ENCODE assay signal across 6 mouse cellular contexts in genomic region chr4:107598581-107598958, GRCm38 (mm10).
DNase-seq lines count a peak whose midpoint lies in the region; ATAC-seq lines count a peak whose summit lies in the region.
"Not testable (repeated sequence)": the region's sequence is repeated elsewhere in the genome, so short reads cannot be mapped to it uniquely, and the experiment has no call there.

No protein-coding gene starts in this region.

- H3K4me3 ChIP-seq in embryonic facial prominence, embryonic 11.5 days (ENCODE audit: low read depth, low read length); forebrain, embryonic 12.5 days (replicated peaks); heart, embryonic 13.5 days; intestine, embryonic 14.5 days (ENCODE audit: low read depth, low read length); limb, embryonic 10.5 days; neural tube, embryonic 13.5 days: not testable (repeated sequence)

- not testable (repeated sequence) for ATAC-seq in embryonic facial prominence, embryonic 11.5 days (replicated peaks; ENCODE audit: insufficient number of reproducible peaks, low FRiP score, low TSS enrichment, low read depth); forebrain, embryonic 12.5 days (ENCODE audit: low FRiP score); heart, embryonic 13.5 days (ENCODE audit: extremely low read depth, insufficient number of reproducible peaks, low FRiP score, low TSS enrichment); intestine, embryonic 14.5 days (replicated peaks; ENCODE audit: low FRiP score, low TSS enrichment, low read depth); neural tube, embryonic 13.5 days (ENCODE audit: low read depth)

- not testable (repeated sequence) for H3K36me3 ChIP-seq in embryonic facial prominence, embryonic 11.5 days (replicated peaks; ENCODE audit: control insufficient read depth, insufficient read depth, low read depth, low read length); forebrain, embryonic 12.5 days (replicated peaks); heart, embryonic 13.5 days; intestine, embryonic 14.5 days (ENCODE audit: control insufficient read depth, insufficient read depth, low read length); limb, embryonic 10.5 days; neural tube, embryonic 13.5 days

- not testable (repeated sequence) for H3K4me1 ChIP-seq in embryonic facial prominence, embryonic 11.5 days (ENCODE audit: control insufficient read depth, insufficient read depth, low read length)
- peaks cover 22% of the 10 kb centered on the region for H3K4me1 ChIP-seq in forebrain, embryonic 12.5 days
- peaks cover 23% of the 10 kb centered on the region for H3K4me1 ChIP-seq in heart, embryonic 13.5 days
- peaks cover 16% of the 10 kb centered on the region for H3K4me1 ChIP-seq in intestine, embryonic 14.5 days (replicated peaks; ENCODE audit: control insufficient read depth, insufficient read depth, low read length)
- peaks cover 72% of the 10 kb centered on the region for H3K4me1 ChIP-seq in limb, embryonic 10.5 days
- peaks cover 24% of the 10 kb centered on the region for H3K4me1 ChIP-seq in neural tube, embryonic 13.5 days (replicated peaks)

- WGBS in embryonic facial prominence, embryonic 11.5 days = 91% methylated on average over 5 of the region's 5 CpGs
- WGBS in forebrain, embryonic 12.5 days = 92% methylated on average over 5 of the region's 5 CpGs
- 85% methylated on average over 5 of the region's 5 CpGs for WGBS in heart, embryonic 13.5 days
- 88% methylated on average over 5 of the region's 5 CpGs for WGBS in intestine, embryonic 14.5 days
- 96% methylated on average over 5 of the region's 5 CpGs for WGBS in limb, embryonic 10.5 days
- WGBS in neural tube, embryonic 13.5 days = 91% methylated on average over 5 of the region's 5 CpGs

- not testable (repeated sequence) for DNase-seq in embryonic facial prominence, embryonic 11.5 days (ENCODE audit: low spot score); intestine, embryonic 14.5 days (ENCODE audit: low spot score); limb, embryonic 10.5 days (ENCODE audit: low spot score)

- H3K27ac ChIP-seq in embryonic facial prominence, embryonic 11.5 days (replicated peaks; ENCODE audit: low read depth, low read length) = 0 out of 2 replicates have a peak overlapping the region, but pooled peaks have one; percentile 25
- H3K27ac ChIP-seq in forebrain, embryonic 12.5 days = 0 out of 2 replicates have a peak overlapping the region, but pooled peaks have one; percentile 25
- peak overlapping the region; percentile 66; the same call in 1 of the 2 replicates for H3K27ac ChIP-seq in heart, embryonic 13.5 days (replicated peaks)
- 0 out of 2 replicates have a peak overlapping the region, but pooled peaks have one; percentile 51 for H3K27ac ChIP-seq in intestine, embryonic 14.5 days (ENCODE audit: low read depth)
- peak overlapping the region; percentile 72 for H3K27ac ChIP-seq in limb, embryonic 10.5 days
- H3K27ac ChIP-seq in neural tube, embryonic 13.5 days (replicated peaks) = peak overlapping the region; percentile 73; the same call in 1 of the 2 replicates

- not testable (repeated sequence) for H3K9ac ChIP-seq in embryonic facial prominence, embryonic 11.5 days (replicated peaks; ENCODE audit: low read length); forebrain, embryonic 12.5 days; heart, embryonic 13.5 days; intestine, embryonic 14.5 days (ENCODE audit: low read length); neural tube, embryonic 13.5 days

- H3K27me3 ChIP-seq in embryonic facial prominence, embryonic 11.5 days (ENCODE audit: control insufficient read depth, insufficient read depth, low read length); forebrain, embryonic 12.5 days; intestine, embryonic 14.5 days (replicated peaks; ENCODE audit: control insufficient read depth, insufficient read depth, low read length): not testable (repeated sequence)
- peaks cover 22% of the 10 kb centered on the region; the same call in 1 of the 2 replicates for H3K27me3 ChIP-seq in heart, embryonic 13.5 days (replicated peaks)
- peaks cover 58% of the 10 kb centered on the region for H3K27me3 ChIP-seq in limb, embryonic 10.5 days (ENCODE audit: low read depth, poor library complexity, severe bottlenecking)
- H3K27me3 ChIP-seq in neural tube, embryonic 13.5 days = peaks cover 16% of the 10 kb centered on the region; the same call in 1 of the 2 replicates

- H3K4me2 ChIP-seq in embryonic facial prominence, embryonic 11.5 days (ENCODE audit: low read depth, low read length); forebrain, embryonic 12.5 days; heart, embryonic 13.5 days; intestine, embryonic 14.5 days (ENCODE audit: low read length); neural tube, embryonic 13.5 days: not testable (repeated sequence)

- H3K9me3 ChIP-seq in embryonic facial prominence, embryonic 11.5 days (replicated peaks; ENCODE audit: control insufficient read depth, low read length); forebrain, embryonic 12.5 days; heart, embryonic 13.5 days; intestine, embryonic 14.5 days (ENCODE audit: control insufficient read depth, low read length); limb, embryonic 10.5 days (replicated peaks); neural tube, embryonic 13.5 days: not testable (repeated sequence)
